Mouse (Mus musculus) left cerebral cortex, postnatal 10 days (tissue): ENCODE results near the gene Zfp637. TPM values are rescaled to one million over a fixed set of nuclear protein-coding genes. Genes with fewer than 3 reads are reported as not detected.
A peak's percentile ranks its signal among the peaks of the same experiment; 100 is the strongest.
"Not testable (repeated sequence)": the region's sequence is repeated elsewhere in the genome, so short reads cannot be mapped to it uniquely, and the experiment has no call there.

ENCODE experiments used
- DNase-seq, 2 experiments: peaks; one replicate each; pipeline ENCODE4 v3.0.0; 2021 to 2022; ENCODE audit warnings: low spot score in 2 of 2, mixed read lengths in 1 of 2; ENCODE audit errors: extremely low spot score in 1 of 2
- intact Hi-C: fragments of 180-260 bp; cut with DNase I; formaldehyde crosslinking; loops from one replicate; pipeline ENCODE4 v1.15.1; 2025
- total RNA-seq, 2 experiments: library from RNA; stranded (reverse); gene quantifications; 2 replicates each; pipeline ENCODE4 v1.2.3; 2021

Gene Zfp637
- total RNA-seq, 2 experiments from 2014 or later = 64.1 to 71.1 TPM

- no peak for DNase-seq
- intact Hi-C loops = no loop called here
Measured at GRCm38 (mm10) chr6:117861848-117862247, 20.9 kb downstream of the Zfp637 start, which contains the start of gene Zfp239. Zfp239 (plus strand) TSS chr6:117862100.

GRCm38 (mm10) chr6:117862465-117862864 lies 21.5 kb downstream of the Zfp637 start:
- DNase-seq = no peak
- intact Hi-C loops = no loop called here

GRCm38 (mm10) chr6:117862899-117863620 lies 22.1 kb downstream of the Zfp637 start:
- intact Hi-C loops = no loop called here
- peak; percentile 64 to 74 for DNase-seq

GRCm38 (mm10) chr6:117863751-117864150 lies 22.8 kb downstream of the Zfp637 start:
- intact Hi-C loops = no loop called here
- DNase-seq = no peak

GRCm38 (mm10) chr6:117868187-117868586 lies 27.2 kb downstream of the Zfp637 start:
- intact Hi-C loops = no loop called here
- DNase-seq = no peak

- intact Hi-C loops = no loop called here
- no peak for DNase-seq
Measured at GRCm38 (mm10) chr6:117871034-117871433, 30.1 kb downstream of the Zfp637 start.

GRCm38 (mm10) chr6:117873450-117873849 lies 32.5 kb downstream of the Zfp637 start:
- DNase-seq, intact Hi-C loops: not testable (repeated sequence)

GRCm38 (mm10) chr6:117874621-117875281 lies 33.8 kb downstream of the Zfp637 start:
- intact Hi-C loops = loop anchor here (5.0 kb wide), 1 partner anchor 38 kb away; no protein-coding TSS in a partner anchor
- no peak for DNase-seq

GRCm38 (mm10) chr6:117878700-117879407 lies 37.9 kb downstream of the Zfp637 start:
- intact Hi-C loops = loop anchor here (5.0 kb wide), 1 partner anchor 33 kb away; no protein-coding TSS in a partner anchor
- peak; percentile 89 to 91 for DNase-seq

GRCm38 (mm10) chr6:117879408-117880115 lies 38.6 kb downstream of the Zfp637 start:
- intact Hi-C loops = loop anchor here (5.0 kb wide), 1 partner anchor 33 kb away; no protein-coding TSS in a partner anchor
- DNase-seq = peak; percentile 98 to 99

- intact Hi-C loops = no loop called here
- no peak for DNase-seq
Measured at GRCm38 (mm10) chr6:117880394-117880838, 39.4 kb downstream of the Zfp637 start.

GRCm38 (mm10) chr6:117881229-117881628 lies 40.2 kb downstream of the Zfp637 start:
- intact Hi-C loops = no loop called here

GRCm38 (mm10) chr6:117881997-117882396 lies 41.0 kb downstream of the Zfp637 start:
- no peak for DNase-seq
- intact Hi-C loops = no loop called here

More at GRCm38 (mm10) chr6:117881229-117881628, 40.2 kb downstream of the Zfp637 start:
- no peak for DNase-seq

GRCm38 (mm10) chr6:117885943-117886342 lies 45.0 kb downstream of the Zfp637 start:
- DNase-seq = no peak
- intact Hi-C loops = no loop called here

GRCm38 (mm10) chr6:117888032-117888431 lies 47.1 kb downstream of the Zfp637 start:
- no peak for DNase-seq
- intact Hi-C loops = no loop called here

GRCm38 (mm10) chr6:117888642-117889096 lies 47.7 kb downstream of the Zfp637 start:
- no peak for DNase-seq
- intact Hi-C loops = no loop called here

GRCm38 (mm10) chr6:117890257-117890656 lies 49.3 kb downstream of the Zfp637 start:
- no peak for DNase-seq
- intact Hi-C loops = no loop called here

- no peak for DNase-seq
- intact Hi-C loops = no loop called here
Measured at GRCm38 (mm10) chr6:117891369-117892160, 50.6 kb downstream of the Zfp637 start.
